Mouse (Mus musculus): Measurements from ENCODE around the gene Slc9a9. TPM values are rescaled to one million over a fixed set of nuclear protein-coding genes. Genes with fewer than 3 reads are reported as not detected.

Gene Slc9a9
- total RNA-seq, 2 experiments from 2014 or later, result 2.2 to 2.8 TPM

GRCm38 (mm10) chr9:94805506-94805905, 135.8 kb downstream of the Slc9a9 start:
- intact Hi-C loops (cut with DNase I), result no loop called here
- DNase-seq, result no peak

- intact Hi-C loops (cut with DNase I), result no loop called here
- no peak for DNase-seq
Measured at GRCm38 (mm10) chr9:94815518-94815917, 145.8 kb downstream of the Slc9a9 start.

- DNase-seq, result no peak
- intact Hi-C loops (cut with DNase I), result no loop called here
Measured at GRCm38 (mm10) chr9:94821268-94821667, 151.6 kb downstream of the Slc9a9 start.

GRCm38 (mm10) chr9:94833836-94834235, 164.1 kb downstream of the Slc9a9 start:
- intact Hi-C loops (cut with DNase I), result no loop called here
- no peak for DNase-seq

- intact Hi-C loops (cut with DNase I), result no loop called here
- no peak for DNase-seq
Measured at GRCm38 (mm10) chr9:94837384-94837783, 167.7 kb downstream of the Slc9a9 start.

GRCm38 (mm10) chr9:94838479-94839031, 168.8 kb downstream of the Slc9a9 start:
- intact Hi-C loops (cut with DNase I), result no loop called here
- DNase-seq, result no peak

GRCm38 (mm10) chr9:94839204-94839603, 169.5 kb downstream of the Slc9a9 start:
- no peak for DNase-seq
- intact Hi-C loops (cut with DNase I), result no loop called here

GRCm38 (mm10) chr9:94840398-94840797, 170.7 kb downstream of the Slc9a9 start:
- DNase-seq, result no peak
- intact Hi-C loops (cut with DNase I), result no loop called here

GRCm38 (mm10) chr9:94840972-94841371, 171.3 kb downstream of the Slc9a9 start:
- intact Hi-C loops (cut with DNase I), result no loop called here
- no peak for DNase-seq

GRCm38 (mm10) chr9:94844176-94844575, 174.5 kb downstream of the Slc9a9 start:
- no peak for DNase-seq
- intact Hi-C loops (cut with DNase I), result no loop called here

- DNase-seq, result no peak
- intact Hi-C loops (cut with DNase I), result no loop called here
Measured at GRCm38 (mm10) chr9:94847624-94848023, 177.9 kb downstream of the Slc9a9 start.

- intact Hi-C loops (cut with DNase I), result no loop called here
- DNase-seq, result no peak
Measured at GRCm38 (mm10) chr9:94851550-94851949, 181.8 kb downstream of the Slc9a9 start.

GRCm38 (mm10) chr9:94856093-94856492, 186.4 kb downstream of the Slc9a9 start:
- intact Hi-C loops (cut with DNase I), result no loop called here
- DNase-seq, result no peak

- no peak for DNase-seq
- intact Hi-C loops (cut with DNase I), result no loop called here
Measured at GRCm38 (mm10) chr9:94868557-94868956, 198.8 kb downstream of the Slc9a9 start.

GRCm38 (mm10) chr9:94869023-94869799, 199.5 kb downstream of the Slc9a9 start:
- no peak for DNase-seq
- intact Hi-C loops (cut with DNase I), result no loop called here

GRCm38 (mm10) chr9:94882517-94882916, 212.8 kb downstream of the Slc9a9 start:
- intact Hi-C loops (cut with DNase I), result no loop called here
- no peak for DNase-seq

- DNase-seq, result no peak
- intact Hi-C loops (cut with DNase I), result no loop called here
Measured at GRCm38 (mm10) chr9:94883435-94883834, 213.7 kb downstream of the Slc9a9 start.

- intact Hi-C loops (cut with DNase I), result no loop called here
- no peak for DNase-seq
Measured at GRCm38 (mm10) chr9:94885151-94885550, 215.4 kb downstream of the Slc9a9 start.

- intact Hi-C loops (cut with DNase I), result no loop called here
- no peak for DNase-seq
Measured at GRCm38 (mm10) chr9:94889647-94890046, 219.9 kb downstream of the Slc9a9 start.

GRCm38 (mm10) chr9:94895882-94896281, 226.2 kb downstream of the Slc9a9 start:
- intact Hi-C loops (cut with DNase I), result no loop called here
- no peak for DNase-seq

- intact Hi-C loops (cut with DNase I), result no loop called here
- DNase-seq, result no peak
Measured at GRCm38 (mm10) chr9:94904180-94904579, 234.5 kb downstream of the Slc9a9 start.

- intact Hi-C loops (cut with DNase I), result no loop called here
- no peak for DNase-seq
Measured at GRCm38 (mm10) chr9:94907020-94907610, 237.4 kb downstream of the Slc9a9 start.
